Mouse (Mus musculus): Measurements from ENCODE around the gene Hyal2. TPM values are rescaled to one million over a fixed set of nuclear protein-coding genes. Genes with fewer than 3 reads are reported as not detected.
"Not testable (repeated sequence)": the region's sequence is repeated elsewhere in the genome, so short reads cannot be mapped to it uniquely, and the experiment has no call there.

Hyal2 gene
- polyA plus RNA-seq, 1 experiment from 2014 or later: 85.4 TPM

DNA sequence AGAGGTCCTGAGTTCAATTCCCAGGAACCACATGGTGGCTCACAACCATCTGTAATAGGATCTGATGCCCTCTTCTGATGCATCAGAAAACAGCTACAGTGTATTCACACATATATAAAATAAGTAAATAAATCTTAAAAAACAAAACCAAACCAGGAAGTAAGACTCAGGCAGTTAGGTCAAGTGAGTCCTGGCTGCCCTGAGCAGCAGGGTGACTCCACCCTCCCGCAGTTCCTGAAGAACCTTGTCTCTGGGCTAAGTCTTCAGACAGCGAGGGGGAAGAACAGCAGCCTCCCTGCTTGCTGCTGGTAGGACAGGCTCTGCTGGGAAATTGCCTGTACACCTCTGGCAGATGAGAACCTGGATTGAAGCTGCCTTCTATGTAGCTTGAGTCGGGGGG, 11.4 kb upstream of the Hyal2 start:
- H3K9me3 ChIP-seq (replicated peaks): no peaks in the 10 kb centered on the region
- peaks cover 18% of the 10 kb centered on the region for H3K27me3 ChIP-seq
- ATAC-seq: no peak
- peak overlapping the region; percentile 75 for H3K4me2 ChIP-seq
- peak overlapping the region; percentile 26; the same call in 1 of the 2 replicates for H3K9ac ChIP-seq
- peaks cover 45% of the 10 kb centered on the region for H3K36me3 ChIP-seq (ENCODE audit: poor library complexity, severe bottlenecking)
- H3K4me3 ChIP-seq: peak overlapping the region; percentile 74
- no peak overlapping the region for H3K27ac ChIP-seq
- peaks cover 46% of the 10 kb centered on the region for H3K4me1 ChIP-seq
- WGBS: 82% methylated on average over 3 of the region's 3 CpGs

DNA sequence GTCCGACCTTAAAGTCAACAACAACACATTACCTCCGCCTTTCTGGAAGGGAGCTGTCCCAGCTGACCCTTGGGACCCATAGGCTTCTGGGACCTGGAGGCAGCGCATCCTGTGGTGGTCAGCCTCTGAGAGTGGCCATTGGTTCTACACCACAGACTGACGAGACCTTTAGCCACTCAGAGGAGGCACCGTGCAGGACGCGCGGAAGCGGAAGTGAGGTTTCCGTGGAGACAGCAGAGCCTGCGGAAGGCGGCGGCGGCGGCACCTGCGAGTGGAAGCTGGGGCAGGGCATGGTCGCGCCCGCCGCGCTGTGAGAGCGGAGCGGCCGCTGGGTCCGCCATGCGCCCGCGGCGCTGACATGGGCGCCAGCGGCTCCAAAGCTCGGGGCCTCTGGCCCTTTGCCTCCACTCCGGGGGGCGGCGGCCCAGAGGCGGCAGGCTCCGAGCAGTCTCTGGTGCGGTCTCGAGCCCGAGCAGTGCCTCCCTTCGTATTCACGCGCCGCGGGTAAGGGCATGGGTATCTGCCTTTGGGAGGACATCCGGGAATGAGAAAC, 4.6 kb upstream of the Hyal2 start, which contains the start of gene Tusc2:
Tusc2 (plus strand) TSS at position 227 of the 553 bp plus-strand sequence.
- H3K9me3 ChIP-seq (replicated peaks): no peaks in the 10 kb centered on the region
- peak within 1 kb of the TSS; percentile 95 for H3K9ac ChIP-seq
- peaks cover 62% of the 10 kb centered on the region for H3K36me3 ChIP-seq (ENCODE audit: poor library complexity, severe bottlenecking)
- no peaks in the 10 kb centered on the region for H3K27me3 ChIP-seq
- H3K4me1 ChIP-seq: peaks cover 40% of the 10 kb centered on the region
- peak within 1 kb of the TSS; percentile 95 for H3K4me3 ChIP-seq
- peak within 1 kb of the TSS; percentile 51; the same call in 1 of the 2 replicates for H3K27ac ChIP-seq
- ATAC-seq: peak; percentile 97
- under 1% methylated on average over 38 of the region's 46 CpGs for WGBS
- H3K4me2 ChIP-seq: peak within 1 kb of the TSS; percentile 90

DNA sequence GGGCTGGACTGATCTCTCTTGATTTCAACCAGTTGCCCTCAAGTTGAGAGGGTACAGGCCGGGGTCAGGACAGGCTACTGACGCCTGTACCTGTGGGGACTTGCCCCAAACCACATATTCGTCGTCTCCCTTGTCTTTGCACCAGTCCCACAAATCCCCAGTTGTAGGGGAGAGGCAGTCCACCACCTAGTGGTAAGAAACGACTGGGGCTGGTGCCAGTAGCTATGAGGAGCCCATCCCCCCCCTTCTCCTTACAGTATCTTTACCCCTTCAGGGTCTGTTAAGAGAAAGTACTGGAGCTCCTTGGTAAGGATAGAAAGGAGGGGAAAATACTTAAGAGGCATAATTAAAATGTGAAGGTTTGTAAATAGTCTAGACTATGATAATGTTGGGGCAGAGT, 2.2 kb upstream of the Hyal2 start:
- H3K4me2 ChIP-seq; H3K9me3 ChIP-seq (replicated peaks); ATAC-seq; H3K27me3 ChIP-seq; H3K27ac ChIP-seq; H3K4me3 ChIP-seq; H3K9ac ChIP-seq: not testable (repeated sequence)
- peaks cover 54% of the 10 kb centered on the region for H3K4me1 ChIP-seq
- peaks cover 42% of the 10 kb centered on the region for H3K36me3 ChIP-seq (ENCODE audit: poor library complexity, severe bottlenecking)
- 50% methylated on average over 5 of the region's 5 CpGs for WGBS

DNA sequence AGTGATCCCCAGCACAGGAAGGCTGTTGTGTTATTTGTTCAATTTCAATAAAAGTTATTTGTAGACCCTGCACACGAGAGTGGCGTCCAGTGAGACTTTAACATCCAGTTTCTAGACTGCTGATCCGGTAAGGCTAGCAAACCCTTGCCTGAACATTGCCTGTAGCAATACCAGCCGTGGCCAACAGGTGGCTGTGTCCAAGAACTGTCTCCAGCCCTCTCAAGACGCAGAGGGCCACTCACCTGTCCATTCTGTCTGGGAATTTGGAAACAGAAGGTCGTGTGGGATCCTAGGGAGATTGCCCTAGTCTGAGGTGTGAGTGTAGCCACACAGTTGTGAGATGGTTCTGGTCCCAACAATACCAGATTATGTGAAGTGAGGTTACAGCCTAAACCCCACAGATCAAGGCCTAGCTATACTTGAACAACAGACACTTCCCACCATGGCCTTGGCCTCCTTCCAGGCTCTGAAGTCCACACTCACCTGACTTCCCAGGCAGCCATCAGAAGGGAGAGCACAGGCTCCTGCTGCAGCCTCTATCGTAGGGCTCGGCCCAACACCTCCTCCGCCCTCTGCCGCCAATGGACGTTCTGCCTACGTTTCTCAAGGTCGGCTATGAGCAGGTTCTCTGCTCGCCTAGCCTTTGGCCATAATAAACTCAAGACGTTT, 1.6 kb upstream of the Hyal2 start:
- no peak for ATAC-seq
- Histone ChIP-seq H3K27ac (peak overlapping the region; percentile 54; the same call in 1 of the 2 replicates), H3K4me2 (0 out of 2 replicates have a peak overlapping the region, but pooled peaks have one; percentile 10), H3K36me3 (ENCODE audit: poor library complexity, severe bottlenecking) (peaks cover 42% of the 10 kb centered on the region), H3K9ac (no peak overlapping the region), H3K4me3 (peak overlapping the region; percentile 1; the same call in 1 of the 2 replicates), H3K27me3 (no peaks in the 10 kb centered on the region), H3K4me1 (peaks cover 60% of the 10 kb centered on the region), H3K9me3 (replicated peaks) (no peaks in the 10 kb centered on the region)
- 55% methylated on average over 15 of the region's 15 CpGs for WGBS

DNA sequence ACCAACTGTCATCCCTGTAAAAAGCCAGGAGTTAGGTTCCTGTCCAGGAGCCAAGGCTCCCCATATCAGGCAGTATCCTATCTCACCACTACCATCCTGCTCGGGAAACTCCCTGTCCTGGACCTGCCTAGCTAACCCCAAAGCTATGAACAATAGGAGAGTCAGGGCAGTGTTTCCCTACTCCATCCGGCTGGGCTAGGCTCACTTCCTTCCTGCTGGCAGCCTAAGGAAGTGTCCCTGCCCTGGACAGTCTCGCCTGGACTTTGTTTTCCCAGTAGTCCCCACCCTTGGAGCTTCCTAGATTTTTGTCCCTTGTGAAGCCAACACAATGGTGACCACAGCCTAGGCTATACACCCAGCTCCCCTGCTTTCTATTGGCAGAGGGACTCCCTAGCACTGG, 890 bp upstream of the Hyal2 start:
- Histone ChIP-seq H3K36me3 (ENCODE audit: poor library complexity, severe bottlenecking) (peaks cover 42% of the 10 kb centered on the region), H3K9me3 (replicated peaks) (no peaks in the 10 kb centered on the region), H3K27ac (peak overlapping the region; percentile 25; the same call in 1 of the 2 replicates), H3K4me1 (peaks cover 66% of the 10 kb centered on the region), H3K4me2 (no peak overlapping the region), H3K27me3 (no peaks in the 10 kb centered on the region), H3K4me3 (no peak overlapping the region), H3K9ac (no peak overlapping the region)
- 56% methylated on average over 3 of the region's 3 CpGs for WGBS
- no peak for ATAC-seq

DNA sequence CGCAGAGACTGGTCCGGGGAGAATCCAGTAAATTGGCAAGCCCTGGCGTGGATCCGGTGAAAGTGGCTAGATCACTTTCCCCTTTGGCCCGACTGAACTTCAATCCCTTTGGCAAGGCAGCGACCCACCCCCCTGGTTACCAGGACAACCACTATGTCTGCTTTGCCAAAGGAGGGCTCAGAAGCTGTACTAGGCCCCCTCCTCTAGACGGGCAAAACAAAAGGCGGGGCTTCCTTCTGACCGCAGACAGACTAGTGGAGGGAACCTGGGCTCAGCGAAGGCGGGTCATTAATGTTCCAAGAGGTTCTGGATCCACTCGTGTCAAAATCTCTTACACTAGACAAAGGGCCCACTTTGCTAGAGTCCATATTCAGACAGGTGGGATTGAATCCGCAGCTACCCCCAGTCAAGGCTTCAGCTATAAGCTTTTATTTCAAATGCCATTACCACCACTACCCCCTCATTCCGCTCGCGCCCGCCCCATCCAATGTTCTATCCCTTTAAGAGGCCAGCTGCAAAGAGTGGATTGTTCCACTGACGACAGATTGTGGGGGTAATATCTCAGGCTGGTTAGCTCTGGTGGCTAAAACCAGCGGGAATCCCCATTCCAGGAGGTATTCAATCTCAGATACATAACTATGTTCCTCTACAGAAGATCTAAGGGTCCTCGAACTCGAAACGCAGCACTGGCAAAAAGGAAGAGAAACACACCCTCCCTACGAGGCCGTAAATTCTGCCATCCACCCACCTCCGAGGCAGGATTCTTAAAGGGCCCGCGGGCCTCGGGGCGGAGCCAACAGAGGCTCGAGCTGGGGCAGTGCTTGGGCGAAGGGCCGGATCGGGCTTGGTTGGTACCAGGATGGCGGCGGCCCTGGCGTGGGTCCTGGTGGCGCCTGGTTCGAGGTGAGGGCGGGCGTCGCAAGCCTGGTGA, 851 bp downstream of the Hyal2 start:
- peak overlapping the region; percentile 95 for H3K4me2 ChIP-seq
- H3K36me3 ChIP-seq (ENCODE audit: poor library complexity, severe bottlenecking): peaks cover 55% of the 10 kb centered on the region
- H3K9me3 ChIP-seq (replicated peaks): no peaks in the 10 kb centered on the region
- peak overlapping the region; percentile 87 for H3K27ac ChIP-seq
- WGBS: under 1% methylated on average over 41 of the region's 41 CpGs
- ATAC-seq: peak; percentile 88
- peak overlapping the region; percentile 79 for H3K4me3 ChIP-seq
- H3K4me1 ChIP-seq: peaks cover 64% of the 10 kb centered on the region
- peak overlapping the region; percentile 89 for H3K9ac ChIP-seq
- H3K27me3 ChIP-seq: no peaks in the 10 kb centered on the region

DNA sequence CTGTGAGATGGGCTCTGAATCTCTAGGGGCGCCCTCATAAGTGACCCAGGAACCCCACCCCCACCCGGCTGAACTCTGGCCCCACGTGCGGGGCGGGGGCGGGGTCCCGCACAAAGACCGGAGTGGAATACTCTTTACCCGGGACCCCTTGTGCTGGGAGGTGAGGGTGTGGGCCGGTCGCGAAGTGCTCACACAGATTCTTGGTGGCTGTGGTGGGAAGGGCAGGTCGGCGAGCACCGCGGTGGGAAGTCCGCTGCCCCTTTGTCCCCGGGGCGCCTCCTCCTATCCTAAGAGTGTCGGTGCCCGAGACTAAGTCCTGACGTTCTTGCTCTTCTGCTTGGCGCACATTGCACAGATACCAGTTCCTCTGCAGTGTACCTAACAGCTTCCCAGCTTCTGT, 1.5 kb downstream of the Hyal2 start:
- peak; percentile 28 for ATAC-seq
- Histone ChIP-seq H3K9me3 (replicated peaks) (no peaks in the 10 kb centered on the region), H3K27me3 (no peaks in the 10 kb centered on the region), H3K4me1 (peaks cover 57% of the 10 kb centered on the region), H3K9ac (peak overlapping the region; percentile 89), H3K27ac (peak overlapping the region; percentile 87), H3K4me2 (peak overlapping the region; percentile 95), H3K4me3 (peak overlapping the region; percentile 79), H3K36me3 (ENCODE audit: poor library complexity, severe bottlenecking) (peaks cover 59% of the 10 kb centered on the region)
- WGBS: under 1% methylated on average over 23 of the region's 23 CpGs

DNA sequence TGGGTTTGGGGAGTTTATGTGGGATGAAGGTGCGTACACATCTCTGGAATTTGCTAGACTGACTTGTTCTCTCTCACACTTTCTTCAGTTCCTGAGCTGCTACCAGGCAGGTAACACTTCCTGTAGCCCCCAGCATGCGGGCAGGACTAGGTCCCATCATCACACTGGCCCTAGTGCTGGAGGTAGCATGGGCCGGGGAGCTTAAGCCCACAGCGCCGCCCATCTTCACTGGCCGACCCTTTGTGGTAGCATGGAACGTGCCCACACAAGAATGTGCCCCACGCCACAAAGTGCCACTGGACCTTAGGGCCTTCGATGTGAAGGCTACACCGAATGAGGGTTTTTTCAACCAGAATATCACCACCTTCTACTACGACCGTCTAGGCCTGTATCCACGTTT, 2.3 kb downstream of the Hyal2 start:
- 46% methylated on average over 13 of the region's 13 CpGs for WGBS
- Histone ChIP-seq H3K27me3 (no peaks in the 10 kb centered on the region), H3K27ac (peak overlapping the region; percentile 87), H3K4me1 (peaks cover 55% of the 10 kb centered on the region), H3K36me3 (ENCODE audit: poor library complexity, severe bottlenecking) (peaks cover 60% of the 10 kb centered on the region), H3K4me2 (peak overlapping the region; percentile 95), H3K9ac (peak overlapping the region; percentile 89), H3K9me3 (replicated peaks) (no peaks in the 10 kb centered on the region), H3K4me3 (peak overlapping the region; percentile 79)
- no peak for ATAC-seq

DNA sequence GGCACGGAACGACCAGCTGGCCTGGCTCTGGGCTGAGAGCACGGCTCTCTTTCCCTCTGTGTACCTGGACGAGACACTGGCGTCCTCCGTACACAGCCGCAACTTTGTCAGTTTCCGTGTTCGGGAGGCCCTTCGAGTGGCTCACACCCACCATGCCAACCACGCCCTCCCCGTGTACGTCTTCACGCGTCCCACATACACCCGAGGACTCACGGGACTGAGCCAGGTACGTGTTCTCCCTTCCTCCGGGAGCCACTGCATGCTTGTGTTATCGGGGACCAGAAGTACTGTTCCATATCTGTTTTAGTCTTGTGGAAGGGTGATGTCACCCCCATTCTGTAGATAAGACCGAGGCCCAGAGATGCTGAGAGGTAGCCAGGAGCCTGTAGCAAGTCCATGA, 3.1 kb downstream of the Hyal2 start:
- no peak overlapping the region for H3K27ac ChIP-seq
- no peak for ATAC-seq
- H3K4me3 ChIP-seq: peak overlapping the region; percentile 79
- peak overlapping the region; percentile 89 for H3K9ac ChIP-seq
- H3K36me3 ChIP-seq (ENCODE audit: poor library complexity, severe bottlenecking): peaks cover 55% of the 10 kb centered on the region
- H3K9me3 ChIP-seq (replicated peaks): no peaks in the 10 kb centered on the region
- H3K4me1 ChIP-seq: peaks cover 53% of the 10 kb centered on the region
- no peaks in the 10 kb centered on the region for H3K27me3 ChIP-seq
- H3K4me2 ChIP-seq: peak overlapping the region; percentile 95
- WGBS: 94% methylated on average over 21 of the region's 21 CpGs

DNA sequence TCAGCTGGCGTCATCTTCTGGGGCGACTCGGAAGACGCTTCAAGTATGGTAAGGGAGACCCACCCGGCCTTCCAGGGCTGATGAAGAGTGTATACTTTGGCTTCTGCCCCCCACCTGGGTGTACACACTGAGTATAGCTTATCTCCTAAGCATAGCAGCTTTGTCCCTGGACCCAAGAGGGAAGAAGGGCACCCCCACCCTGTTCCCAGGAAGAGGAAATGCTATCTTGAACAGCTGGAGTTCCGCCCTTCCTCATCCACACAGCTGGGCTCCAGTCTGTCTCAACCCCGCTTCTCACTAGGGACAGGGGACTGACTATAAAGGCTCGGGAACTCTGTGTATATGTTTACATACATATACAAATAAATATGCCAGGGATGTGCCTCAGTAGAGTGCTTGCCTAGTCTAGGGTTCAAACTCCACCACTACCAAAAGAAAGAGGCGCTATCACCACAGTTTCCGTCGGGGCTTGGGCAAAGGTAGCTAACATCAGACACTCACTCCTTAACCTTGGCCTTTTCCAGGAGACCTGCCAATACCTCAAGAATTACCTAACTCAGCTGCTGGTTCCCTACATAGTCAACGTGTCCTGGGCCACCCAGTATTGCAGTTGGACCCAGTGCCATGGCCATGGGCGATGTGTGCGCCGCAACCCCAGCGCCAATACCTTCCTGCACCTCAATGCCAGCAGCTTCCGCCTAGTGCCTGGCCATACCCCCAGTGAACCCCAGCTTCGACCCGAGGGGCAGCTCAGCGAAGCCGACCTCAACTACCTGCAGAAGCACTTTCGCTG, 4.0 kb downstream of the Hyal2 start:
- H3K4me3 ChIP-seq: peak overlapping the region; percentile 79; the same call in 1 of the 2 replicates
- WGBS: 94% methylated on average over 22 of the region's 22 CpGs
- ATAC-seq: no peak
- no peak overlapping the region for H3K27ac ChIP-seq
- peaks cover 55% of the 10 kb centered on the region for H3K4me1 ChIP-seq
- no peaks in the 10 kb centered on the region for H3K9me3 ChIP-seq (replicated peaks)
- H3K4me2 ChIP-seq: peak overlapping the region; percentile 95
- H3K27me3 ChIP-seq: no peaks in the 10 kb centered on the region
- no peak overlapping the region for H3K9ac ChIP-seq
- peaks cover 48% of the 10 kb centered on the region for H3K36me3 ChIP-seq (ENCODE audit: poor library complexity, severe bottlenecking)

DNA sequence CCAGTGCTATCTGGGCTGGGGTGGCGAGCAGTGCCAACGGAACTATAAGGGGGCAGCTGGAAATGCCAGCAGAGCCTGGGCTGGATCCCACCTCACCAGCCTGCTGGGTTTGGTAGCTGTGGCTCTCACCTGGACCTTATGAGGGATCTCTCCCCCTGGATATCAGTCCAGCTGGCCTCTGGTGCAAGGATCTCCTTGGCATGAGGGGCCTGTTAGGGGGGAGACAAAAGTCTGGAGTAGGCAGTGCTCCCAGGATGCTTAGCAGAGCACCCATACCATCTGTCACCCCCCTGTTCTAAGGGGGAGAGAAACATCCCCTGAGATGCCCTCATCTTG, 4.5 kb downstream of the Hyal2 start:
- 0 out of 2 replicates have a peak overlapping the region, but pooled peaks have one; percentile 23 for H3K9ac ChIP-seq
- H3K36me3 ChIP-seq (ENCODE audit: poor library complexity, severe bottlenecking): peaks cover 48% of the 10 kb centered on the region
- 94% methylated on average over 2 of the region's 2 CpGs for WGBS
- ATAC-seq: no peak
- no peaks in the 10 kb centered on the region for H3K9me3 ChIP-seq (replicated peaks)
- H3K4me1 ChIP-seq: peaks cover 55% of the 10 kb centered on the region
- no peaks in the 10 kb centered on the region for H3K27me3 ChIP-seq
- no peak overlapping the region for H3K4me3 ChIP-seq
- H3K4me2 ChIP-seq: no peak overlapping the region
- H3K27ac ChIP-seq: no peak overlapping the region

Data from forebrain, embryonic 13.5 days (tissue).